Mouse (Mus musculus) heart, embryonic 16.5 days (tissue): ENCODE measurements around the gene Trim31. TPM values are rescaled to one million over a fixed set of nuclear protein-coding genes. Genes with fewer than 3 reads are reported as not detected.

Source experiments
- ATAC-seq: fragments of 200-750 bp; cut with Nextera tagmentation; replicated peaks from 2 replicates; pipeline ENCODE4 v1.8.0; 2017; ENCODE audit warnings: moderate number of reproducible peaks; ENCODE audit not compliant: insufficient read depth, low FRiP score; ENCODE audit errors: extremely low read depth
- H3K27ac ChIP-seq: fragments of 300-500 bp; sonication (generic); 2 replicates; pipeline ENCODE4 v1.5.1; 2014; ENCODE audit warnings: mild to moderate bottlenecking, low read length, control low read depth, moderate library complexity
- H3K27me3 ChIP-seq: fragments of 300-500 bp; sonication (generic); 2 replicates; pipeline ENCODE4 v1.6.1; 2014; ENCODE audit warnings: low read length, mixed read lengths; ENCODE audit not compliant: control insufficient read depth, insufficient read depth
- H3K36me3 ChIP-seq: fragments of 300-500 bp; sonication (generic); 2 replicates; pipeline ENCODE4 v1.6.1; 2014; ENCODE audit not compliant: control insufficient read depth, insufficient read depth
- H3K4me1 ChIP-seq: fragments of 300-500 bp; sonication (generic); 2 replicates; pipeline ENCODE4 v1.6.1; 2014; ENCODE audit warnings: low read length, mixed read lengths; ENCODE audit not compliant: control insufficient read depth, insufficient read depth
- H3K4me2 ChIP-seq: fragments of 300-500 bp; sonication (generic); 2 replicates; pipeline ENCODE4 v1.6.1; 2014; ENCODE audit warnings: low read depth, mild to moderate bottlenecking, control low read depth, low read length
- H3K4me3 ChIP-seq: fragments of 300-500 bp; sonication (generic); 2 replicates; pipeline ENCODE4 v1.5.1; 2014; ENCODE audit warnings: mild to moderate bottlenecking, control low read depth, low read length
- H3K9ac ChIP-seq: fragments of 300-500 bp; sonication (generic); 2 replicates; pipeline ENCODE4 v1.6.1; 2014; ENCODE audit warnings: low read length, control low read depth
- H3K9me3 ChIP-seq: fragments of 300-500 bp; sonication (generic); replicated peaks from 2 replicates; pipeline ENCODE4 v1.6.1; 2016; ENCODE audit warnings: low read length; ENCODE audit not compliant: control insufficient read depth
- WGBS: fragments of 180-500 bp; shearing (Covaris S2); extraction: QIAGEN DNeasy Blood & Tissue Kit; methylation state at CpG from one replicate; pipeline ENCODE4 v1.1.7; 2014; 5-methylcytosine and 5-hydroxymethylcytosine counted together
- polyA plus RNA-seq: library from polyadenylated mRNA; unstranded; fragments of >200 nt; fragmentation: Nextera tagmentation; extraction: Ambion mirVana; gene quantifications from 2 replicates; pipeline ENCODE4 v1.2.1, GENCODE M21; 2015

The Trim31 gene
- 0.13 TPM in 1 of 2 replicates, not detected in the other for polyA plus RNA-seq

DNA sequence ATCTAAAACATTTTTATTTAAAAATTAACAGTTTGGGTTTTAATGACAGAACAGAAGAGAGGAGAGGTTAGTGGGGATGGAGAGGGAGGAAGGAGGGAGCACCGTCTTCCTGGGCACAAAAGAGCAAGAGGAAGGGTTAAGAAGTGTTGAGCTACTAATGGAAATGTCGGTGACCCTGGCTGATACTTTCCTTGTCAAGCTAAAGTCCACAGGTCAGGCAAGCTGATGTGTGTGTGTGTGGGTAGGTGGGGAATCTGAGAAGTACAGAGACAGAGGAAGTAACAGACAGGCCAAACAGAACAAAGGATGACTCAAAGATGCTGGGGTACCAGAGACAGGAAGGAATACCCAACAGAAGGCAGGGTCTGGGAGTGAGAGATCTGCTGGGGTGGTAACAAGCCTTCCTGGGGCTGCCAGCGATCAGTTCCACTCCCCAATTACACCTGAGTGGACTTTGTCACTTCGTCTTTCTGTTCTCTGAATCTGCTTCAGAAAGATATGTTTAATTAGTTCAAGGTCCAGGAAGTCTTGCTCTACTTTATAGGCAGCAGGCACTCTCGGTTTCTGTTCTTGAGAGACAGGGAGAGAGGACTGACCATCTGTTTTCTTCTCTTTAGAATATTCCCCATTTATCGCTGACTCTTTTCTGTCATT, at the start of gene Trim31:
Gene Trim31, plus strand, starts transcription at position 567 of the 654 bp plus-strand sequence.
- Histone ChIP-seq H3K9ac (no peak within 1 kb of the TSS), H3K27me3 (no peaks in the 10 kb centered on the region), H3K9me3 (no peaks in the 10 kb centered on the region), H3K4me1 (no peaks in the 10 kb centered on the region), H3K36me3 (no peaks in the 10 kb centered on the region), H3K27ac (no peak within 1 kb of the TSS), H3K4me3 (no peak within 1 kb of the TSS), H3K4me2 (no peak within 1 kb of the TSS)
- WGBS = 57% methylated on average over 6 of the region's 6 CpGs
- no peak for ATAC-seq

DNA sequence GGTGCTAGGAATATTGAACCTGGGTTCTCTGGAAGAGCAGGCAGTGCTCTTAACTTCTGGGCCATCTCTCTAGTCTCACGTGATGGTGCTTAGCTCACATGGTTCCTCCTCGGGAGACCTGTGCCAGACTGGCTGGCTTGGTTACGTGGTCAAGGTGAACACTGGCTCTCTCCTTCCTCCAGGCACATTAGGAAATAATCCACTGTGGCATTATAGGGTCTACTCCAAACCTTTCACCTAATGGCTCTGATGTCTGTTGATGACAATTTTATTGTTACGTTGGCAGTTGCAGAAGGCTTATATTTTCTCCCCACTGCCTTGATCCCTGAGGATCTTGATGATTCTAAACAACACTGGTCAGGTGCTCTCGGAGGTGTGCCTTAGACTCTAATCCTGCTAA, 49.0 kb upstream of the Trim31 start:
- Histone ChIP-seq H3K9ac (no peak overlapping the region), H3K27me3 (no peaks in the 10 kb centered on the region), H3K4me3 (no peak overlapping the region), H3K27ac (no peak overlapping the region), H3K4me2 (no peak overlapping the region), H3K4me1 (peaks cover 6% of the 10 kb centered on the region), H3K36me3 (peaks cover 10% of the 10 kb centered on the region; the same call in 1 of the 2 replicates), H3K9me3 (no peaks in the 10 kb centered on the region)
- 81% methylated on average over 5 of the region's 5 CpGs for WGBS
- ATAC-seq = no peak

DNA sequence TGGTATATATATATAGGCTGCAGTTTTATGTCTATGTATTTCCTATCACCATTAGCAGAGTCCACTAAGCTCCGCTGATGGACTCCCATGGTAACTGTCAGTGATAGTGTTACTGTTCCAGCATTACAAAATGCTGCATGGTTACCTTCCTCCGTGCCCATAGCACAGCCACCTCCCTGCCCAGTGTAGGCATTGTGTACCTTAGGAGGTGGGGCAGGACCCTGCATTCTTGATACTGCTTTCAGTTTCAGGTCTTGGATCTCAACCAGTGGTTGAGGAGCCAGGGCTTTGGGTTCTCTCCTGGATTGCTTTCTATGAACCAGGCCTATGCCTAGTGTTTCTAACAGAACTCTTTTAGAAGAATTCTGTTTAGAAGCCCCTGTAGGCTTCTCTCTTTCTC, 47.9 kb upstream of the Trim31 start:
- whole genome bisulfite sequencing = 86% methylated on average over 2 of the region's 2 CpGs

DNA sequence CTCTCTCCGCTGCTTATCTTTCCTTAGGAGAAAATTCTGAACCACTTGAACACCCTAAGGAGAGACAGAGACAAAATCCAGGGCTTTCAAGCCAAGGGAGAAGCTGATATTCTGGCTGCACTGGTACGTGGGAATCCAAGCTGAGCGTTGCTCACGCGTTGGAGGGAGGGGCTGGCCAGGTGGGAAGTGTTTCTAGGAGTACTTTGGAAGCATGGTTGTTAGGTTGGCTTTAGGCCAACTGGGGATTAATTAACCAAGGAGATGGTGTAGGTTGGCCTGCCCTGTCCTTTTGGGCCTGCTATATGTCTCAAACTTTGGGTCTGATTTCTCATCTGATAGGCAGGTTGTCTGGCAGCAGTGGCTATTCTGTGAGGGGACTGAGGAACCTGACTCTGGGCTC, 46.7 kb upstream of the Trim31 start:
- Histone ChIP-seq H3K36me3 (peaks cover 19% of the 10 kb centered on the region), H3K9me3 (no peaks in the 10 kb centered on the region), H3K9ac (no peak overlapping the region), H3K27ac (no peak overlapping the region), H3K4me3 (no peak overlapping the region), H3K4me2 (no peak overlapping the region), H3K27me3 (no peaks in the 10 kb centered on the region), H3K4me1 (no peaks in the 10 kb centered on the region; the same call in 1 of the 2 replicates)
- ATAC-seq = no peak
- 65% methylated on average over 5 of the region's 5 CpGs for WGBS

More for the DNA sequence above, 47.9 kb upstream of the Trim31 start:
- Histone ChIP-seq H3K9ac (no peak overlapping the region), H3K36me3 (peaks cover 15% of the 10 kb centered on the region; the same call in 1 of the 2 replicates), H3K9me3 (no peaks in the 10 kb centered on the region), H3K4me3 (no peak overlapping the region), H3K4me2 (no peak overlapping the region), H3K4me1 (no peaks in the 10 kb centered on the region; the same call in 1 of the 2 replicates), H3K27me3 (no peaks in the 10 kb centered on the region), H3K27ac (no peak overlapping the region)
- ATAC-seq = no peak

DNA sequence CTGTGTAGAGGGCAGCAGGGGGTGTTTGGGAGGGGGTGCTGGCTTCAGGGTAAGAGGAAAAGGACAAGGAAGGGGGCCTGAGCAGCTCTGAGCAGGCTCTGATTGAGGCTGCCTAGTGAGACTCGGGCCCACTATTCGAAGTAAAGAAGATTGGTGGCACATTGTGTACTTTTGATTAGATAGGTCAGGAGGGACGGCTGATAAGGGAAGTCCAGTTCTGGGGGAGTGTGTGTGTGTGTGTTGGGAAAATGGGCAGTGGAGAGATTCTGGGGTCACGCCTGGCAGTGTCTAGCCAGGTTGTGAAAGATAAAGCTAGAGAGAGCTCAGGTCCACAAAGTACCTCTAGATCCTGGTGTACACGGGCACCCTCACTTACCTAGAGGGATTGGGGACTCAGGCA, 46.3 kb upstream of the Trim31 start:
- Histone ChIP-seq H3K4me2 (no peak overlapping the region), H3K27ac (no peak overlapping the region), H3K9ac (no peak overlapping the region), H3K27me3 (no peaks in the 10 kb centered on the region), H3K4me3 (no peak overlapping the region), H3K36me3 (peaks cover 24% of the 10 kb centered on the region), H3K9me3 (no peaks in the 10 kb centered on the region), H3K4me1 (no peaks in the 10 kb centered on the region; the same call in 1 of the 2 replicates)
- ATAC-seq = no peak
- WGBS = 47% methylated on average over 5 of the region's 5 CpGs

DNA sequence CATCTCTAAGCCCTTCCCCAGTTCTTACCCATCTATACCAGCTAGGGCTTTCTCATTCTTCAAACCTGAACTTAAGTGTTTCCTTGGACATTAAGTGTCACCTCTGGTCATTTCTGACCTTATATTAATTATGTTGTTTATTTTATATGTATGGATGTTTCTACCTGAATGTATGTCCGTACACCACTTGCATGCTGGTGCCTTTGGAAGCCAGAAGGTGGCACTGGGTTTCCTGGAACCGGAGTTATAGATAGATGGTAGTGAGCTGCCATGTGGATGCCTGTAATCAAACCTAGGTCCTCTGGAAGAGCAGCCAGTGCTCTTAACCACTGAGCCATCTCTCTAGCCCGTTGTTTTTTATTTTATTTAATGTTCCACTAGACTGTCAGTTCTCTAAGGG, 42.4 kb upstream of the Trim31 start:
- Histone ChIP-seq H3K4me3 (no peak overlapping the region), H3K9ac (no peak overlapping the region), H3K4me2 (no peak overlapping the region), H3K36me3 (peaks cover 43% of the 10 kb centered on the region), H3K4me1 (no peaks in the 10 kb centered on the region; the same call in 1 of the 2 replicates), H3K27me3 (no peaks in the 10 kb centered on the region), H3K9me3 (no peaks in the 10 kb centered on the region), H3K27ac (no peak overlapping the region)
- no peak for ATAC-seq
- 87% methylated on average over 3 of the region's 3 CpGs for WGBS

DNA sequence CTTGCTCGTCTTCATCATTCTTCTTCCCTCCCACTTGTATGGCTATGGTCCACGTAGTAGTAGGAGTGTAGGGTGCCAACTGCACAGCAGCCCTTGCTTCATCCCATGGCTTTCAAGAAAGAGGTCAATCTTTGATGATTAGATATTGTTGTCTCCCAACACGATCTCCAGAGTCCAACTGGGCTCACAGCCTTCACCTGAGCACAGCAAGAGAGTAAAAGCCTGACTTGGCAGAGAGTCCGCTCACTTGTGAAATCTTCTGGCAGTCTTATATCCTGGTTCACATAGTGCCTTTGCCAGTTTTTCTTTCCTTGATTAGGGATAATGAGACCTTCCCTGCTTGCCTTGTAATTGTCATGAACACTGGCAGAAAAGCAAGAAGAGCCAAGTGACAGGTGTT, 41.7 kb upstream of the Trim31 start:
- Histone ChIP-seq H3K9me3 (no peaks in the 10 kb centered on the region), H3K9ac (no peak overlapping the region), H3K4me2 (no peak overlapping the region), H3K27ac (no peak overlapping the region), H3K36me3 (peaks cover 38% of the 10 kb centered on the region), H3K27me3 (no peaks in the 10 kb centered on the region), H3K4me3 (no peak overlapping the region), H3K4me1 (no peaks in the 10 kb centered on the region; the same call in 1 of the 2 replicates)
- ATAC-seq = no peak
- WGBS = 90% methylated on average over 4 of the region's 4 CpGs

DNA sequence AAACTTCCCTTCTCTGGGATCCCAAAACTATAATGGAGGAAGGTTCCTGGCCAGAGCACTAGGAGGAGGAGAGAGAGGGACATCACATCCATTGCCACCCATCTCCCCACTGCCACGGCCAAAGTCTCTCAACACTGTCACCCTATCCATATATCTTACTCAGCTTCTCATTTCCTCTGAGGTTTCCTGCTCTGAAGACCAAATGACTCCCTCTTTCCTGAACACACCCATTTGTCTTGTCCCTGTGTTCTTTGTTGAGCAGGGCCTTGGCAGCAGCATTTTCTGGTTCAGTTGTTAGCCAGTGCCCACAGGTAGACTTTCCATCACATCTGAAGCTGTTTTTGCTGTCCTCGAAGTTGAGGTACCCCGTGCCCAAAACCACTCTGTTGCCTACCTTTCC, 39.7 kb upstream of the Trim31 start:
- no peak for ATAC-seq
- Histone ChIP-seq H3K27ac (no peak overlapping the region), H3K4me3 (no peak overlapping the region), H3K4me1 (no peaks in the 10 kb centered on the region), H3K27me3 (no peaks in the 10 kb centered on the region), H3K4me2 (no peak overlapping the region), H3K9me3 (no peaks in the 10 kb centered on the region), H3K9ac (no peak overlapping the region), H3K36me3 (peaks cover 32% of the 10 kb centered on the region)
- WGBS = 86% methylated on average over 3 of the region's 3 CpGs

GRCm38 (mm10) chr17:36861680-36862079, 36.2 kb upstream of the Trim31 start:
- 56% methylated on average over 2 of the region's 2 CpGs for WGBS
- no peak overlapping the region for H3K9ac ChIP-seq

More at GRCm38 (mm10) chr17:36861680-36862079, 36.2 kb upstream of the Trim31 start:
- H3K36me3 ChIP-seq = peaks cover 19% of the 10 kb centered on the region
- H3K4me1 ChIP-seq = no peaks in the 10 kb centered on the region
- no peak overlapping the region for H3K4me3 ChIP-seq
- no peak for ATAC-seq
- H3K27me3 ChIP-seq = peaks cover 12% of the 10 kb centered on the region
- no peak overlapping the region for H3K27ac ChIP-seq
- H3K4me2 ChIP-seq = no peak overlapping the region
- no peaks in the 10 kb centered on the region for H3K9me3 ChIP-seq
